Mouse (Mus musculus) limb, embryonic 12.5 days (tissue): ENCODE data around the gene Il11ra1. TPM values are rescaled to one million over a fixed set of nuclear protein-coding genes. Genes with fewer than 3 reads are reported as not detected.
A peak's percentile ranks its signal among the peaks of the same experiment; 100 is the strongest.
"Not testable (repeated sequence)": the region's sequence is repeated elsewhere in the genome, so short reads cannot be mapped to it uniquely, and the experiment has no call there.

Experiments
- ATAC-seq: fragments of 200-750 bp; cut with Nextera tagmentation; 2 replicates; pipeline ENCODE4 v1.8.0; 2017; ENCODE audit warnings: low read depth, moderate TSS enrichment; ENCODE audit not compliant: insufficient number of reproducible peaks, insufficient read depth, low FRiP score, low TSS enrichment
- H3K27ac ChIP-seq: fragments of 300-500 bp; sonication (generic); 2 replicates; pipeline ENCODE4 v1.5.1; 2016; ENCODE audit warnings: mild to moderate bottlenecking, moderate library complexity
- H3K27me3 ChIP-seq: fragments of 300-500 bp; sonication (generic); 2 replicates; pipeline ENCODE4 v1.6.1; 2016; ENCODE audit warnings: mild to moderate bottlenecking, moderate library complexity
- H3K36me3 ChIP-seq: fragments of 300-500 bp; sonication (generic); 2 replicates; pipeline ENCODE4 v1.6.1; 2016; ENCODE audit warnings: mild to moderate bottlenecking, moderate library complexity
- H3K4me1 ChIP-seq: fragments of 300-500 bp; sonication (generic); replicated peaks from 2 replicates; pipeline ENCODE4 v1.6.1; 2016
- H3K4me2 ChIP-seq: fragments of 300-500 bp; sonication (generic); 2 replicates; pipeline ENCODE4 v1.6.1; 2016; ENCODE audit warnings: mild to moderate bottlenecking, moderate library complexity
- H3K4me3 ChIP-seq: fragments of 300-500 bp; sonication (generic); replicated peaks from 2 replicates; pipeline ENCODE4 v1.5.1; 2016; ENCODE audit warnings: mild to moderate bottlenecking
- H3K9ac ChIP-seq: fragments of 300-500 bp; sonication (generic); replicated peaks from 2 replicates; pipeline ENCODE4 v1.6.1; 2016; ENCODE audit warnings: mild to moderate bottlenecking, moderate library complexity
- H3K9me3 ChIP-seq: fragments of 300-500 bp; sonication (generic); 2 replicates; pipeline ENCODE4 v1.6.1; 2016; ENCODE audit warnings: mild to moderate bottlenecking, moderate library complexity
- WGBS: fragments of 180-500 bp; shearing (Covaris S2); methylation state at CpG from one replicate; pipeline ENCODE4 v1.1.7; 2016; 5-methylcytosine and 5-hydroxymethylcytosine counted together
- polyA plus RNA-seq: library from polyadenylated mRNA; unstranded; fragments of >200 nt; fragmentation: Nextera tagmentation; extraction: Ambion mirVana; gene quantifications from 2 replicates; pipeline ENCODE4 v1.2.1, GENCODE M21; 2016

Il11ra1 gene
- polyA plus RNA-seq, 1 experiment from 2014 or later = 302 TPM

DNA sequence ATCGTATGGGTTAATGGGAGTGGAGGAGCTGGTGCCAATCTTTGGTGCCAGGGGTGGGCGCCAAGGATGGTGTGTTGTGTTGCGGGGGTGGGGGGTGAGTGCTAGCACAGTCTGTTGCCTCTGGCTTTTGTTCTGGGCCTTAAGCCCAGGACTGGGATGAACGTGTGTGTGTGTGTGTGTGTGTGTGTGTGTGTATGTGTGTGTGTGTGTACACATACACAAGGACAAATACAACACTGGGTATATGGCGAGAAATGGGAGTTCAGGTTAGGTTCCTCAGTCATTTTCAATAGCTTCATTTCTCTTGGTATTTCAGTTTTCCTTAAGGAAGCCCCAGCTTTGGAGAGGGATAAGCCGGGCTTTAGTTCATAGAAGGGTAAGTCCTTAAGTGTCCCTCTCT, 63.4 kb downstream of the Il11ra1 start:
- Histone ChIP-seq H3K4me2 (peak overlapping the region; percentile 91), H3K36me3 (peaks cover 37% of the 10 kb centered on the region)

DNA sequence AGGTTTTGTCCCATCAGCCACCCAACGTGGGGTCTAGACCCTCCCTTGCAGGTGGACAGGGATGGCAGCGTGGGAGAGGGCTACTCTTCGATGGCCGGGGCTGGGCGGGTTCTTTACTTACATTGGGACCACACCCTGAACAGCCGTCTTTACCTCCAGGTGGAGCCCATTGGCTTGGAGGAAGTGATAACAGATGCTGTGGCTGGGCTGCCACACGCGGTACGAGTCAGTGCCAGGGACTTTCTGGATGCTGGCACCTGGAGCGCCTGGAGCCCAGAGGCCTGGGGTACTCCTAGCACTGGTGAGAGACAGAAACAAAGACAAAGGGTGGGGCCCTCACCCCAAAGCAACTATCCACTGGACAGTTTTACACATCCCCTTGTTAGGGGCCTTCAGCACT, 67.5 kb downstream of the Il11ra1 start:
- 78% methylated on average over 10 of the region's 10 CpGs for WGBS
- H3K9ac ChIP-seq, H3K4me2 ChIP-seq, H3K9me3 ChIP-seq, H3K27me3 ChIP-seq, H3K27ac ChIP-seq, H3K4me3 ChIP-seq, ATAC-seq: not testable (repeated sequence)
- peaks cover 31% of the 10 kb centered on the region for H3K36me3 ChIP-seq
- peaks cover 12% of the 10 kb centered on the region for H3K4me1 ChIP-seq

More for the DNA sequence above, 63.4 kb downstream of the Il11ra1 start:
- peak overlapping the region; percentile 71; the same call in 1 of the 2 replicates for H3K9ac ChIP-seq
- peak overlapping the region; percentile 97 for H3K27ac ChIP-seq
- peak overlapping the region; percentile 59 for H3K4me3 ChIP-seq
- H3K4me1 ChIP-seq = peaks cover 36% of the 10 kb centered on the region
- not testable (repeated sequence) for ATAC-seq, H3K9me3 ChIP-seq, H3K27me3 ChIP-seq
- 55% methylated on average over 6 of the region's 6 CpGs for WGBS

DNA sequence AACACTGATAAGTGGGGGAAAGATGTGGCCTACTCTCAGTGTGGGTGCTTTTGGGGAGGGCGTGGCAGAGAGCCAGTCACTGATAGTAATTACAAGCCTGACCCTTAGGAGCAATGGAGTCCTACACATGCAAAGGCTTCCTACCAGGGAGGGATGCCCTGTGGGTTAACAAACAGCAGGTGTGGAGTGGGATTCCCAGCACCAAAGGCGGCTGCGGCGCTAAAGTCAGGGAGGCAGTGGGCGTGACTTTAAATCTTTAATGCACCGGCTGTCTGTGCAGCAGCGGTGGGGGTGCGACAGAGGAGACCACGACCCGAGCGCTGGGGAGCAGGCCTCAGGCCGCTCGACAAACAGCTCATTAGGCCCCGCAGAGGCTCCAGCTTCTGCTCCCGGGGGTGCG, 73.2 kb downstream of the Il11ra1 start:
- not testable (repeated sequence) for H3K4me1 ChIP-seq, ATAC-seq, H3K36me3 ChIP-seq, H3K9ac ChIP-seq, H3K27me3 ChIP-seq, H3K9me3 ChIP-seq
- 2% methylated on average over 7 of the region's 16 CpGs for WGBS
- Histone ChIP-seq H3K4me3 (peak overlapping the region; percentile 26), H3K27ac (peak overlapping the region; percentile 47; the same call in 1 of the 2 replicates), H3K4me2 (peak overlapping the region; percentile 45)

DNA sequence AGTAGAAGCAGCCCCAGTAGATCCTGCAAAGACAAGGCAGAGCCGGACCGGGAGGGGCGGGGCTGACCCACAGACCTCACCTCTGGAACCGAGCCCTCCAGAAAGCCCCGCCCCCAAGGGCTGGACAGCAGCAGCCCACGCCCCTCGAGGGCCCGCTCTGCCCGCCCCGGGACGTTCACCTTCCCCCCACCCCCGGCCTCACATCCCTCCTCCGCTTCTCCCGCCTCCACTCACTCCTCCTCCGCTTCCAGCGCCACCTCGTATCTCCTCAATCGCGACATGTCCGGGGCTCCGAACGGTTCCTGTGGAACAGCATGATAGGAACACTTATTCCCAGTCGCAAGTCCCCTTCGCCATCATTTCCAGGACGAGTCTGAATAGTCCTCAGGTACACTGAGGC, 73.7 kb downstream of the Il11ra1 start:
- not testable (repeated sequence) for H3K27me3 ChIP-seq, H3K4me1 ChIP-seq, H3K36me3 ChIP-seq, H3K9ac ChIP-seq, H3K9me3 ChIP-seq, ATAC-seq
- Histone ChIP-seq H3K4me2 (peak overlapping the region; percentile 52), H3K4me3 (peak overlapping the region; percentile 42), H3K27ac (0 out of 2 replicates have a peak overlapping the region, but pooled peaks have one; percentile 50)
- WGBS = 2% methylated on average over 19 of the region's 25 CpGs

GRCm38 (mm10) chr4:41774002-41774401, 74.2 kb downstream of the Il11ra1 start, which contains the start of gene Ccl27a:
TSS of gene Ccl27a (minus strand) at chr4:41774247.
- not testable (repeated sequence) for H3K36me3 ChIP-seq, H3K4me1 ChIP-seq
- peak within 1 kb of the TSS; percentile 50; the same call in 1 of the 2 replicates for H3K27ac ChIP-seq

GRCm38 (mm10) chr4:41774506-41774905, 74.7 kb downstream of the Il11ra1 start:
- H3K4me3 ChIP-seq = peak overlapping the region; percentile 42
- not testable (repeated sequence) for H3K9ac ChIP-seq, H3K36me3 ChIP-seq, H3K9me3 ChIP-seq, ATAC-seq, H3K4me1 ChIP-seq, H3K27me3 ChIP-seq
- H3K4me2 ChIP-seq = peak overlapping the region; percentile 52
- 65% methylated on average over 3 of the region's 3 CpGs for WGBS
- 0 out of 2 replicates have a peak overlapping the region, but pooled peaks have one; percentile 41 for H3K27ac ChIP-seq

More at GRCm38 (mm10) chr4:41774002-41774401, 74.2 kb downstream of the Il11ra1 start, which contains the start of gene Ccl27a:
- ATAC-seq, H3K9me3 ChIP-seq, H3K9ac ChIP-seq, H3K27me3 ChIP-seq: not testable (repeated sequence)
- Histone ChIP-seq H3K4me2 (peak within 1 kb of the TSS; percentile 52), H3K4me3 (peak within 1 kb of the TSS; percentile 42)
- 2% methylated on average over 12 of the region's 14 CpGs for WGBS

GRCm38 (mm10) chr4:41775840-41776239, 76.1 kb downstream of the Il11ra1 start:
- not testable (repeated sequence) for H3K4me3 ChIP-seq, H3K27me3 ChIP-seq, H3K36me3 ChIP-seq, H3K9ac ChIP-seq, ATAC-seq, H3K27ac ChIP-seq, H3K9me3 ChIP-seq, H3K4me2 ChIP-seq, H3K4me1 ChIP-seq
- WGBS = 90% methylated on average over 1 of the region's 1 CpGs

DNA sequence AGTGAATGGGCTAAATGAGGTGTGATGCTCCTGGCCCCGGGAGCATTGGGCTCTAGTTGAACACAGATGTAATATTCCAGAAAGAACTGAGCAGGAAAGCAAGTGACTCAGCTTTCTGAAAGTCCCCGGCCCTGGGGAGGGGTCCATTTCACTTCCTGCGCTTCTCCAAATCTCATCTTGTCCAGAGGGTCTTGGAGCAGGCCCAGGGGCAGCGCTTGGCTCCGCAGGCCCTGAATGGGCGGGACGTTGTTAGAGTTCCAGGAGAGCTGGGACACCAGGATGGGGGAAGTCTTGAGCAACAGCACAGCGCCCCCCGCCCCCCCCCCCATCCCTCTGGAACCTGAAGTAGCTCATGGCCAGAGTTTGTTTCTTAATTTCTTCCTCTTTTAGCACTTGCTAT, 81.5 kb downstream of the Il11ra1 start:
- H3K36me3 ChIP-seq, H3K27me3 ChIP-seq, H3K4me1 ChIP-seq, H3K27ac ChIP-seq, H3K9ac ChIP-seq, H3K4me3 ChIP-seq, H3K4me2 ChIP-seq, H3K9me3 ChIP-seq, ATAC-seq: not testable (repeated sequence)
- 22% methylated on average over 9 of the region's 9 CpGs for WGBS

- H3K9me3 ChIP-seq, H3K27ac ChIP-seq, H3K4me3 ChIP-seq, H3K27me3 ChIP-seq, H3K36me3 ChIP-seq, ATAC-seq, H3K9ac ChIP-seq, H3K4me1 ChIP-seq: not testable (repeated sequence)
- H3K4me2 ChIP-seq = 0 out of 2 replicates have a peak overlapping the region, but pooled peaks have one; percentile 19
- WGBS = 21% methylated on average over 18 of the region's 21 CpGs
Measured at GRCm38 (mm10) chr4:41781748-41782485, 82.1 kb downstream of the Il11ra1 start.

GRCm38 (mm10) chr4:41782711-41783110, 82.9 kb downstream of the Il11ra1 start:
- 16% methylated on average over 4 of the region's 4 CpGs for WGBS
- H3K27me3 ChIP-seq, H3K4me2 ChIP-seq, H3K36me3 ChIP-seq, H3K4me3 ChIP-seq, H3K9ac ChIP-seq, H3K4me1 ChIP-seq, ATAC-seq, H3K27ac ChIP-seq, H3K9me3 ChIP-seq: not testable (repeated sequence)

- WGBS = 39% methylated on average over 3 of the region's 3 CpGs
- H3K9ac ChIP-seq, H3K9me3 ChIP-seq, H3K27ac ChIP-seq, ATAC-seq, H3K36me3 ChIP-seq, H3K4me1 ChIP-seq, H3K4me3 ChIP-seq, H3K27me3 ChIP-seq, H3K4me2 ChIP-seq: not testable (repeated sequence)
Measured at GRCm38 (mm10) chr4:41783197-41783596, 83.4 kb downstream of the Il11ra1 start.
